Mouse (Mus musculus): ENCODE results near the gene Fam183b. TPM values are rescaled to one million over a fixed set of nuclear protein-coding genes. Genes with fewer than 3 reads are reported as not detected.
"Not testable (repeated sequence)": the region's sequence is repeated elsewhere in the genome, so short reads cannot be mapped to it uniquely, and the experiment has no call there.

Gene Fam183b
- not detected in 2 replicates for polyA plus RNA-seq (2014; fragmentation: Nextera tagmentation; extraction: Ambion mirVana)

GRCm38 (mm10) chr11:58801558-58802228 is at the start of gene Fam183b:
TSS of gene Fam183b (minus strand) at chr11:58801960.
- H3K4me3 ChIP-seq (ENCODE audit: low read depth, low read length), result no peak within 1 kb of the TSS
- H3K4me1 ChIP-seq (ENCODE audit: insufficient read depth), result no peaks in the 10 kb centered on the region
- 15% methylated on average over 14 of the region's 14 CpGs for WGBS
- peak within 1 kb of the TSS; percentile 39 for H3K4me2 ChIP-seq
- TF ChIP-seq CTCF (IDR thresholded peaks at IDR 0.05; ENCODE audit: low read depth), result no peak
- H3K27ac ChIP-seq (ENCODE audit: low read depth), result no peak within 1 kb of the TSS
- no peaks in the 10 kb centered on the region for H3K27me3 ChIP-seq (ENCODE audit: insufficient read depth, low read length)
- DNase-seq (peak; percentile 37), ATAC-seq (ENCODE audit: insufficient read depth) (0 out of 2 replicates have a peak, but pooled peaks have one; percentile 21)
- no peaks in the 10 kb centered on the region for H3K36me3 ChIP-seq (ENCODE audit: insufficient read depth)
- H3K9ac ChIP-seq, result no peak within 1 kb of the TSS
- no peaks in the 10 kb centered on the region for H3K9me3 ChIP-seq (ENCODE audit: low read depth, low read length)

- TF ChIP-seq CTCF (IDR thresholded peaks at IDR 0.05; ENCODE audit: low read depth), result no peak
- DNase-seq (no peak), ATAC-seq (ENCODE audit: insufficient read depth) (no peak)
- peaks cover 18% of the 10 kb centered on the region; the same call in 1 of the 2 replicates for H3K36me3 ChIP-seq (ENCODE audit: insufficient read depth)
- no peak overlapping the region for H3K27ac ChIP-seq (ENCODE audit: low read depth)
- H3K9ac ChIP-seq, result no peak overlapping the region
- 51% methylated on average over 2 of the region's 2 CpGs for WGBS
- H3K27me3 ChIP-seq (ENCODE audit: insufficient read depth, low read length), result no peaks in the 10 kb centered on the region
- H3K4me3 ChIP-seq (ENCODE audit: low read depth, low read length), result no peak overlapping the region
- no peaks in the 10 kb centered on the region for H3K9me3 ChIP-seq (ENCODE audit: low read depth, low read length)
- no peak overlapping the region for H3K4me2 ChIP-seq
- 0 out of 2 replicates have a peak, but pooled peaks cover 3% of the 10 kb centered on the region for H3K4me1 ChIP-seq (ENCODE audit: insufficient read depth)
These were observed 48.0 kb upstream of the Fam183b start for GRCm38 (mm10) chr11:58849731-58850130.

GRCm38 (mm10) chr11:58847636-58848035 is 45.9 kb upstream of the Fam183b start:
- Histone ChIP-seq H3K27ac (ENCODE audit: low read depth) (no peak overlapping the region), H3K36me3 (ENCODE audit: insufficient read depth) (peaks cover 13% of the 10 kb centered on the region; the same call in 1 of the 2 replicates), H3K9me3 (ENCODE audit: low read depth, low read length) (no peaks in the 10 kb centered on the region), H3K9ac (peak overlapping the region; percentile 78), H3K4me3 (ENCODE audit: low read depth, low read length) (peak overlapping the region; percentile 63), H3K4me1 (ENCODE audit: insufficient read depth) (0 out of 2 replicates have a peak, but pooled peaks cover 3% of the 10 kb centered on the region), H3K27me3 (ENCODE audit: insufficient read depth, low read length) (no peaks in the 10 kb centered on the region), H3K4me2 (peak overlapping the region; percentile 79)
- DNase-seq (no peak), ATAC-seq (ENCODE audit: insufficient read depth) (no peak)
- 43% methylated on average over 9 of the region's 9 CpGs for WGBS
- TF ChIP-seq CTCF (IDR thresholded peaks at IDR 0.05; ENCODE audit: low read depth), result no peak

- 0 out of 2 replicates have a peak, but pooled peaks cover 3% of the 10 kb centered on the region for H3K4me1 ChIP-seq (ENCODE audit: insufficient read depth)
- peak; percentile 98 for DNase-seq
- no peak for TF ChIP-seq CTCF (IDR thresholded peaks at IDR 0.05; ENCODE audit: low read depth)
- H3K9ac ChIP-seq, result peak within 1 kb of the TSS; percentile 78
- no peaks in the 10 kb centered on the region for H3K27me3 ChIP-seq (ENCODE audit: insufficient read depth, low read length)
- peaks cover 13% of the 10 kb centered on the region; the same call in 1 of the 2 replicates for H3K36me3 ChIP-seq (ENCODE audit: insufficient read depth)
- under 1% methylated on average over 24 of the region's 24 CpGs for WGBS
- peak within 1 kb of the TSS; percentile 63 for H3K4me3 ChIP-seq (ENCODE audit: low read depth, low read length)
- H3K4me2 ChIP-seq, result peak within 1 kb of the TSS; percentile 79
- H3K9me3 ChIP-seq (ENCODE audit: low read depth, low read length), result no peaks in the 10 kb centered on the region
- no peak within 1 kb of the TSS for H3K27ac ChIP-seq (ENCODE audit: low read depth)
- peak; percentile 100 for ATAC-seq (ENCODE audit: insufficient read depth)
These were observed 45.2 kb upstream of the Fam183b start, which contains the start of gene Gm12258 for GRCm38 (mm10) chr11:58846919-58847461. TSS of gene Gm12258 (plus strand) at chr11:58847158.

- H3K9me3 ChIP-seq (ENCODE audit: low read depth, low read length); H3K27ac ChIP-seq (ENCODE audit: low read depth); H3K27me3 ChIP-seq (ENCODE audit: insufficient read depth, low read length); H3K4me1 ChIP-seq (ENCODE audit: insufficient read depth); H3K4me2 ChIP-seq; H3K9ac ChIP-seq; ATAC-seq (ENCODE audit: insufficient read depth); DNase-seq; H3K36me3 ChIP-seq (ENCODE audit: insufficient read depth); H3K4me3 ChIP-seq (ENCODE audit: low read depth, low read length): not testable (repeated sequence)
These were observed 37.2 kb upstream of the Fam183b start, which contains the start of gene Olfr311 for GRCm38 (mm10) chr11:58838951-58839350. TSS of gene Olfr311 (plus strand) at chr11:58839251.

DNA sequence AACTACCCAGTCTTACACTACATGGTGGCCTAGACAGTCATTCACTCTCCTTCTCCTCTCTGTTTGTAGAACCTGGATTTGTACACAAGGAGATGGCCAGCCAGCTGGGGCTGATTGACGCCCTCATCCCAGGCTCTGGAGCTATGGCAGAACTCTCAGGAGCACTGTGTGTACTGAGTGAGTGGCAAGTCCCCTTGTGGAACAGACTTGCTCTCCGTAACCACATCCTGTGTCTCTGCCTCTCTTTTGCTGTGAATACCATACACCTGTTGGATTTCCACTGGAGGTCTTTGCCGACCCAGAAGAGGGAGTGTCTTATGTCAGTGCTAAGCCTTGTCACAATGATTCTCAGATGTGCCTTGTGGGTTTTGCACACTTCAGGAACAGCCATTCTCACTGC is 30.8 kb upstream of the Fam183b start:
- H3K4me1 ChIP-seq (ENCODE audit: insufficient read depth); H3K4me2 ChIP-seq; H3K9ac ChIP-seq; ATAC-seq (ENCODE audit: insufficient read depth); H3K27me3 ChIP-seq (ENCODE audit: insufficient read depth, low read length); H3K4me3 ChIP-seq (ENCODE audit: low read depth, low read length); H3K36me3 ChIP-seq (ENCODE audit: insufficient read depth); H3K27ac ChIP-seq (ENCODE audit: low read depth); DNase-seq; H3K9me3 ChIP-seq (ENCODE audit: low read depth, low read length): not testable (repeated sequence)
- 77% methylated on average over 3 of the region's 3 CpGs for WGBS

DNA sequence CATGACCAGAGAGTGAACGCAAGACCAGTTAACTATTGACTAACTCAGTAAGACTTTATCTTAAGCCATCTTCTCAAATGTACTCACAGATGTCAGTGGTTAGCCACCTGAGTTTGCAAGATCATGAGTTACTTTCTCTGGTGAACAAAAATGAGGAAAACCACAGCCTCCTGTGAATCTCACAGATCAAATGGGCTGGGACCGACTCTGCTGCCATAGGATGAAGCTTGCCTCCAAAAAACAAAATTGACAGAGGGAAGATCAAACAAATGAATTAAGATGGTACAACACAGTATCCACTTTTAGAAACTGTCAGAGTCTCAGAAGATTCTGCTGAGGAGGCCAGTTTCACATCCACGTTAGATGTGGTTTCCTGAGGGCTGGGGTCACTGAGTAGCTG is 28.0 kb upstream of the Fam183b start:
- no peak for TF ChIP-seq CTCF (IDR thresholded peaks at IDR 0.05; ENCODE audit: low read depth)
- Histone ChIP-seq H3K4me2 (no peak overlapping the region), H3K9me3 (ENCODE audit: low read depth, low read length) (no peaks in the 10 kb centered on the region), H3K36me3 (ENCODE audit: insufficient read depth) (no peaks in the 10 kb centered on the region), H3K4me3 (ENCODE audit: low read depth, low read length) (no peak overlapping the region), H3K4me1 (ENCODE audit: insufficient read depth) (no peaks in the 10 kb centered on the region), H3K27me3 (ENCODE audit: insufficient read depth, low read length) (no peaks in the 10 kb centered on the region), H3K9ac (no peak overlapping the region), H3K27ac (ENCODE audit: low read depth) (no peak overlapping the region)
- ATAC-seq (ENCODE audit: insufficient read depth), result no peak
- 69% methylated on average over 3 of the region's 3 CpGs for WGBS
- no peak for DNase-seq

GRCm38 (mm10) chr11:58828937-58829336 is 27.2 kb upstream of the Fam183b start, which contains the start of gene Olfr312:
TSS of gene Olfr312 (plus strand) at chr11:58829237.
- not testable (repeated sequence) for H3K36me3 ChIP-seq (ENCODE audit: insufficient read depth); H3K9me3 ChIP-seq (ENCODE audit: low read depth, low read length); H3K9ac ChIP-seq; H3K27ac ChIP-seq (ENCODE audit: low read depth); H3K4me3 ChIP-seq (ENCODE audit: low read depth, low read length); H3K4me1 ChIP-seq (ENCODE audit: insufficient read depth); ATAC-seq (ENCODE audit: insufficient read depth); H3K27me3 ChIP-seq (ENCODE audit: insufficient read depth, low read length); DNase-seq; H3K4me2 ChIP-seq

All from lung, embryonic 14.5 days (tissue).